Mouse (Mus musculus) G1E (cell line): Measurements from ENCODE around the gene Coq4. TPM values are rescaled to one million over a fixed set of nuclear protein-coding genes. Genes with fewer than 3 reads are reported as not detected.
A peak's percentile ranks its signal among the peaks of the same experiment; 100 is the strongest.

ENCODE experiments used
- ATAC-seq: 2 replicates; pipeline ENCODE4 v1.8.0; 2016; ENCODE audit warnings: mild to moderate bottlenecking; ENCODE audit not compliant: insufficient number of reproducible peaks, poor library complexity, low FRiP score, severe bottlenecking; ENCODE audit errors: extremely low read depth
- DNase-seq: peaks from one replicate; pipeline ENCODE4 v3.0.0; 2012; ENCODE audit warnings: low spot score
- H3K27me3 ChIP-seq: 2 replicates; pipeline ENCODE4 v1.6.1; 2012; ENCODE audit warnings: mild to moderate bottlenecking, low read length, inconsistent platforms; ENCODE audit not compliant: insufficient read depth
- H3K36me3 ChIP-seq: replicated peaks from 2 replicates; pipeline ENCODE3; 2012; ENCODE audit warnings: mild to moderate bottlenecking, inconsistent platforms
- H3K4me1 ChIP-seq: 2 replicates; pipeline ENCODE4 v1.6.1; 2012; ENCODE audit warnings: low read depth, low read length, inconsistent platforms, mixed read lengths; ENCODE audit not compliant: insufficient read depth
- H3K4me3 ChIP-seq: 2 replicates; pipeline ENCODE4 v1.5.1; 2012; ENCODE audit warnings: low read depth, mild to moderate bottlenecking, inconsistent platforms, low read length, moderate library complexity, mixed read lengths
- H3K9me3 ChIP-seq: replicated peaks from 2 replicates; pipeline ENCODE4 v1.6.1; 2012; ENCODE audit warnings: inconsistent platforms
- CTCF ChIP-seq: IDR thresholded peaks from 2 replicates; pipeline ENCODE4 v1.5.1; 2012; ENCODE audit warnings: low read depth, low read length, inconsistent platforms, mixed read lengths
- GATA1 ChIP-seq: IDR thresholded peaks from 2 replicates; pipeline ENCODE4 v1.6.1; 2012; ENCODE audit warnings: borderline replicate concordance, low read length, inconsistent platforms, mixed read lengths
- GATA2 ChIP-seq: IDR thresholded peaks from 2 replicates; pipeline ENCODE4 v1.6.1; 2012; ENCODE audit warnings: low read depth, low read length, inconsistent platforms, borderline replicate concordance
- POLR2AphosphoS5 ChIP-seq: IDR thresholded peaks from 2 replicates; pipeline ENCODE4 v1.6.1; 2012; ENCODE audit warnings: low read depth, low read length, inconsistent platforms; ENCODE audit not compliant: insufficient replicate concordance
- TAL1 ChIP-seq: conservative IDR thresholded peaks from 2 replicates; pipeline ENCODE4 v1.6.1; 2012; ENCODE audit warnings: low read depth, low read length, inconsistent platforms, mixed read lengths
- polyA plus RNA-seq: library from polyadenylated mRNA; stranded (reverse); fragments of >175 nt; gene quantifications from 2 replicates; pipeline ENCODE4 v1.2.3, GENCODE M21; 2012
- total RNA-seq, 2 experiments: library from RNA; stranded (forward) in 1 of 2; stranded (reverse) in 1 of 2; fragments of 200-1000 nt in 1 of 2; fragments of >200 nt in 1 of 2; fragmentation: Nextera tagmentation in 1 of 2; gene quantifications; 2 replicates each; pipeline ENCODE4 v1.2.3; 2014 to 2017

Gene Coq4
- total and polyA plus RNA-seq, 3 experiments, result 11.1 to 242 (median 20.1) TPM

DNA sequence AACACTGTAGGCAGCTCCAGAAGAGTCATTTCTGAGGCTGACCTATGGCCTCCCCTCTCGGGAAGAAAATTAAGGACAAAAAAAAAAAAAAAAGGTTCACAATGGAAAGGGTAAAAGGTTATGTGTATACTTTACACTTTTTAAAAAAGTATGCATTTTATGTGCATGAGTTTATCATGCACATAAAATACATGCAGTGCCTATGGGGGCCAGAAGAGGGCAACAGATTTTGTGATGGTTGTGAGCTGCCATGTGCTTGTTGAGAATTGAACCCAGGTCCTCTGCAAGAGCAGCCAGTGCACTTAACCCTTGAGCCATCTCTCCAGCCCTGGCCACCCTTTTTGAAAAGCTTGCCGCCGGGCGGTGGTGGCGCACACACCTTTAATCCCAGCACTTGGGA is 39.4 kb upstream of the Coq4 start:
- DNase-seq, result no peak

DNA sequence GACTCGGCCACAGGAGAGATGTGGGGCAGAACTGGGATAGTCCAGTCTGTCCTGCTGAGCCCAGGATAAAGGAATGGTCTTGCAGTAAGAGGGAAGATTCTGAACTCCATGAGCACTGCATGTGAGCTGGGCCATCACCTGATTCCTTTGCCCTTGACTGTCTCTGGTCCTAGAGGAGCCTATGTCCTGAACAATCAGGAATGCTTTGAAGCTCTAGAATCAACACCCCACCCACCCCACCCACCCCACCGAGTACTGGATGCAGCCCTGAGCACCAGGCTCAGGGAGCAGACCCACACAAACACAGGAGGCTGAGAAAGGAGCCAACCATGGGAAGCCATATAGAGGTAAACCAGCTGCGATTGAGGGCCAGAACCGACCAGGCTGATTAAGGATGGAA is 38.8 kb upstream of the Coq4 start:
- H3K36me3 ChIP-seq, result no peaks in the 10 kb centered on the region
- ATAC-seq (no peak), DNase-seq (no peak)
- H3K4me1 ChIP-seq, result no peaks in the 10 kb centered on the region
- peaks cover 26% of the 10 kb centered on the region for H3K27me3 ChIP-seq
- H3K4me3 ChIP-seq, result no peak overlapping the region
- TF ChIP-seq TAL1, result no peak
- no peak for TF ChIP-seq GATA1
- TF ChIP-seq GATA2, result no peak
- no peak for TF ChIP-seq CTCF
- no peak for TF ChIP-seq POLR2AphosphoS5
- no peaks in the 10 kb centered on the region for H3K9me3 ChIP-seq

More for the DNA sequence above, 39.4 kb upstream of the Coq4 start:
- Histone ChIP-seq H3K9me3 (no peaks in the 10 kb centered on the region), H3K36me3 (no peaks in the 10 kb centered on the region), H3K4me1 (no peaks in the 10 kb centered on the region), H3K4me3 (no peak overlapping the region), H3K27me3 (peaks cover 22% of the 10 kb centered on the region)
- no peak for ATAC-seq
- no peak for TF ChIP-seq CTCF
- TF ChIP-seq TAL1, result no peak
- no peak for TF ChIP-seq POLR2AphosphoS5
- TF ChIP-seq GATA2, result no peak
- no peak for TF ChIP-seq GATA1

DNA sequence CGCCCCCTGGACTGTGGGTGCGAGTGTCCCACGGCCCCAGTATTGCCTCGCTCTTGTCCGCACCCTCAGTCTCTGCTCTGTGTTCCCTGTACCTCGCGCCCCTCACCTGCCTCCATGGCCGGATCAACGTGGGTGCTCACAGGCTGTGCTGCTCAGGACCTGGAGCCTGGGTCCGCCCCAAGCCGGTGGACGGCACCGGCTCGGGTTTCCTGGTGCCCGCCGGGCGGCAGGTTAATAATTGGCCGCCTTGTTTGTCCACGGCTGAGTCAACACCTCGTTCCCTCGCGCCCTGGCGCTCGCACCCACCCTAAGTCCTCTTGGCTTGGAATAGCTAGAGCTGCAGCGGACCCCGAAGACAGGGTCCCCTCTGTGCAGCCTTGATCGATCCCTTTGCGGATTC is 35.8 kb upstream of the Coq4 start, which contains the start of gene Gm13420:
Gene Gm13420 (minus strand): TSS at position 189 of the 400 bp plus-strand sequence.
- Histone ChIP-seq H3K27me3 (peaks cover 10% of the 10 kb centered on the region), H3K9me3 (no peaks in the 10 kb centered on the region), H3K36me3 (no peaks in the 10 kb centered on the region), H3K4me1 (no peaks in the 10 kb centered on the region), H3K4me3 (no peak within 1 kb of the TSS)
- DNase-seq (no peak), ATAC-seq (no peak)
- TF ChIP-seq GATA1, result no peak
- TF ChIP-seq GATA2, result no peak
- TF ChIP-seq TAL1, result no peak
- no peak for TF ChIP-seq CTCF
- no peak for TF ChIP-seq POLR2AphosphoS5

DNA sequence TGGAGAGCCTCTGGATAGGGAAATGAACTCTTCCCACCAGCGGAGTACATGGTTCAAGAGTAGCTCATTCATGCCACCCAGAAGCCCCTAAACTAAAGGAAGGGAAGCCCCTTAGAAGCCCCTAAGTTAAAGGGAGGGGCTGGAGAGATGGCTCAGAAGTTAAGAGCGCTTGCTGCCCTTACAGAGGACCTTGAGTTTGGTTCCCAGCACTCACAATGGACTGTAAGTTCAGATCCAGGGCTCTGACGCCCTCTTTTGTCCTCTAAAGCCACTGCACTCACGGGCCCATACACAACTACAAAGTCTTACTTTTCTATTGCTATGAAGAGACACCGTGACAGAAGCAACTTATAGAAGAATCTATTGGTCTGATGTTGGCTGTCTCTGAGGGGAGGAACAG is 34.9 kb upstream of the Coq4 start:
- ATAC-seq (no peak), DNase-seq (no peak)
- no peak overlapping the region for H3K4me3 ChIP-seq
- peaks cover 13% of the 10 kb centered on the region for H3K27me3 ChIP-seq
- 0 out of 2 replicates have a peak, but pooled peaks cover 3% of the 10 kb centered on the region for H3K9me3 ChIP-seq
- TF ChIP-seq GATA2, result no peak
- no peaks in the 10 kb centered on the region for H3K4me1 ChIP-seq
- no peaks in the 10 kb centered on the region for H3K36me3 ChIP-seq

DNA sequence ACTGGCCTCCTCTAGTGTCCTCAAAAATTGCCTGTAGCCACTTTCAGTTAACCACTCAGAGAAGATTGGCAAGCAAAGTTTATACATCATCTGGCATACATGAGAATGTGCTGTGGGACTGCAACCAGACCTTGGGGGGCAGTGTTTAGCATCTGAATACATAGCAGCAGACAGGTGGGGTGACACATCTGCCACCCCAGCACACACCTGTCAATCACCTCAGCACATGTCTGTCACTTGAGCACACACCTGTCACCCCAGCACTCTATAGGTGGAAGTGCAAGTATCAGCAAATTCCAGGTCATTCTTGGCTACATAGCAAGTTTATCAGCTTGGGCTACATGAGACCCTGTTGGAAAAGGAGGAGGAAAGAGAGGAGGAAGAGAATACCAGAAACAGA is 31.6 kb upstream of the Coq4 start:
- Histone ChIP-seq H3K36me3 (no peaks in the 10 kb centered on the region), H3K4me1 (no peaks in the 10 kb centered on the region), H3K4me3 (no peak overlapping the region), H3K9me3 (0 out of 2 replicates have a peak, but pooled peaks cover 3% of the 10 kb centered on the region), H3K27me3 (peaks cover 13% of the 10 kb centered on the region)
- no peak for DNase-seq
- TF ChIP-seq TAL1 (no peak), GATA1 (no peak), GATA2 (no peak), CTCF (no peak), POLR2AphosphoS5 (no peak)
- no peak for ATAC-seq

DNA sequence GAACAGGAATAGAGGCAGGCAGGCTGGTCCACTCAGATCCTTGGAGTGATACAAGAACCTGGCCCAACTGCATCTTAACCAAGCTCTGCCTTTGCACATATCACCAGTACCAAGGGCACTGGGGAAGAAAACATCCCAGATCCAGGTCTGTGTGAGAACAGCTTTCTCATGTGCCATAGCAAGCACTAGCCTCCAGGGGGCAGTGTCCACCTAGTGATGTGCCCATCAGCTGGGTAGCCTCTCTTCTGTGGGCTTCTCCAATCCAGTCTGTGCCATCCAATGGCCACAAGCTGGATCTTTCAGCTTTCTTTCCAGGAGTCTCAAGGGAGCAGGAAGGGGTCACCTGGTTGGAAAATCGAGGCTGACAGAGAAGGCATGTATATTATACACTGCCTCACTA is 22.5 kb upstream of the Coq4 start:
- Histone ChIP-seq H3K4me1 (peaks cover 2% of the 10 kb centered on the region; the same call in 1 of the 2 replicates), H3K4me3 (no peak overlapping the region), H3K9me3 (no peaks in the 10 kb centered on the region), H3K27me3 (peaks cover 46% of the 10 kb centered on the region), H3K36me3 (no peaks in the 10 kb centered on the region)
- ATAC-seq, result no peak
- TF ChIP-seq TAL1, result no peak
- peak; percentile 80 for TF ChIP-seq CTCF
- TF ChIP-seq POLR2AphosphoS5, result no peak
- no peak for TF ChIP-seq GATA2
- no peak for TF ChIP-seq GATA1
- peak; percentile 35 for DNase-seq
